Mouse (Mus musculus) thymus, postnatal 4 days (tissue): ENCODE results near the gene Deup1.

Experiments
- DNase-seq: peaks from one replicate; pipeline ENCODE4 v3.0.0; 2021

Gene Deup1

GRCm38 (mm10) chr9:15531204-15531603, 96.5 kb downstream of the Deup1 start:
- no peak for DNase-seq

GRCm38 (mm10) chr9:15529965-15530320, 97.8 kb downstream of the Deup1 start:
- peak; percentile 45 for DNase-seq

- DNase-seq = no peak
Observed at GRCm38 (mm10) chr9:15529275-15529964, 98.3 kb downstream of the Deup1 start.

GRCm38 (mm10) chr9:15528368-15528767, 99.4 kb downstream of the Deup1 start:
- no peak for DNase-seq

GRCm38 (mm10) chr9:15527846-15528245, 99.9 kb downstream of the Deup1 start:
- DNase-seq = no peak

GRCm38 (mm10) chr9:15526539-15526938, 101.2 kb downstream of the Deup1 start:
- no peak for DNase-seq

GRCm38 (mm10) chr9:15525246-15525645, 102.5 kb downstream of the Deup1 start:
- DNase-seq = peak; percentile 36

GRCm38 (mm10) chr9:15523646-15524045, 104.1 kb downstream of the Deup1 start:
- no peak for DNase-seq

- no peak for DNase-seq
Observed at GRCm38 (mm10) chr9:15522887-15523286, 104.8 kb downstream of the Deup1 start.

- DNase-seq = no peak
Observed at GRCm38 (mm10) chr9:15522348-15522747, 105.4 kb downstream of the Deup1 start.

GRCm38 (mm10) chr9:15517979-15518378, 109.8 kb downstream of the Deup1 start:
- DNase-seq = no peak

- no peak for DNase-seq
Observed at GRCm38 (mm10) chr9:15516007-15516406, 111.7 kb downstream of the Deup1 start.

- DNase-seq = no peak
Observed at GRCm38 (mm10) chr9:15512918-15513317, 114.8 kb downstream of the Deup1 start.

- DNase-seq = no peak
Observed at GRCm38 (mm10) chr9:15510557-15511310, 117.0 kb downstream of the Deup1 start.
